Mouse (Mus musculus): Measurements from ENCODE around the gene Fgf5. TPM values are rescaled to one million over a fixed set of nuclear protein-coding genes. Genes with fewer than 3 reads are reported as not detected.
A peak's percentile ranks its signal among the peaks of the same experiment; 100 is the strongest.

Fgf5 gene
- polyA plus RNA-seq (2011; ENCODE audit: insufficient read depth, insufficient read length, low read depth, missing spikeins) = 24.1 and 25.9 TPM in 2 replicates

DNA sequence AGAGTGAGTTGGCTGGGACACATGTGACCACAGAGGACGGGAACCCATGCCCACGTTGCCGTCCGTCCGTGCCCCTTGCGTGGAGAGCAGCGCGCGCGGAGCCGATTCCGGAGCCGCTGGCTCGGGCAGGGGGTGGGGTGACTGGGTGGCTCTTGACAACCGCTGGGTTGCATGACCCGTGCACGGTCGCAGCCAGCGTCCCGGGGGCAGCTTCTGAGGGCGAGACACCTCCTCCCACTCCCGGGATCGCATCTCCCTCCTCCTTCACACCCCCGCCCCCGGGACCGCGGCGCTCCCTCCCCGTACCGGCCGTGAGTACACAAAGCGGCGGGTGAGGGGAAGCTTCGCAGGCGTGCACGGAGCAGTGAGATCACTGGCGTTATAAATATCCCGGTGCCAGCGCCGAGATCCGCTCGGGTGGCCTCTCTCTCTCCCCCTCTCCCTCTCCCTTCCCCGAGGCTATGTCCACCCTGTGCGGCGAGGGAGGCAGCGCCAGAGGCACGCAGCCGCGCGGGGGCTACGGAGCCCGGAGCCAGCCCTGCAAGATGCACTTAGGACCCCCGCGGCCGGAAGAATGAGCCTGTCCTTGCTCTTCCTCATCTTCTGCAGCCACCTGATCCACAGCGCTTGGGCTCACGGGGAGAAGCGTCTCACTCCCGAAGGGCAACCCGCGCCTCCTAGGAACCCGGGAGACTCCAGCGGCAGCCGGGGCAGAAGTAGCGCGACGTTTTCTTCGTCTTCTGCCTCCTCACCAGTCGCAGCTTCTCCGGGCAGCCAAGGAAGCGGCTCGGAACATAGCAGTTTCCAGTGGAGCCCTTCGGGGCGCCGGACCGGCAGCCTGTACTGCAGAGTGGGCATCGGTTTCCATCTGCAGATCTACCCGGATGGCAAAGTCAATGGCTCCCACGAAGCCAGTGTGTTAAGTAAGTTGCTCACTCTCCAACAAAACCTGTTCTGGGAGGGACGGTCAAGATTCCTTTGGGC is at the start of gene Fgf5:
Gene Fgf5, plus strand, starts transcription at position 347 of the 984 bp plus-strand sequence.
- Histone ChIP-seq H3K9ac (ENCODE audit: low read depth, poor library complexity, severe bottlenecking) (peak within 1 kb of the TSS; percentile 21; the same call in 1 of the 2 replicates), H3K4me3 (ENCODE audit: low read depth, low read length) (peak within 1 kb of the TSS; percentile 62), H3K9me3 (replicated peaks; ENCODE audit: control insufficient read depth, insufficient read depth, low read length, poor library complexity, severe bottlenecking) (no peaks in the 10 kb centered on the region), H3K4me1 (ENCODE audit: control insufficient read depth, insufficient read depth, low read length) (no peaks in the 10 kb centered on the region), H3K27ac (ENCODE audit: insufficient read depth, low read length) (no peak within 1 kb of the TSS), H3K27me3 (ENCODE audit: control insufficient read depth, insufficient read depth, low read length, poor library complexity, severe bottlenecking) (peaks cover 7% of the 10 kb centered on the region; the same call in 1 of the 2 replicates), H3K36me3 (ENCODE audit: control insufficient read depth, insufficient read depth, low read length, poor library complexity, severe bottlenecking) (no peaks in the 10 kb centered on the region)
- no peak for TF ChIP-seq EP300 (IDR thresholded peaks at IDR 0.05; ENCODE audit: insufficient read depth, low read depth, low read length)
- TF ChIP-seq POLR2A (IDR thresholded peaks at IDR 0.05; ENCODE audit: insufficient read depth, low read length) = no peak
- no peak for TF ChIP-seq CTCF (IDR thresholded peaks at IDR 0.05; ENCODE audit: low read depth, low read length)

DNA sequence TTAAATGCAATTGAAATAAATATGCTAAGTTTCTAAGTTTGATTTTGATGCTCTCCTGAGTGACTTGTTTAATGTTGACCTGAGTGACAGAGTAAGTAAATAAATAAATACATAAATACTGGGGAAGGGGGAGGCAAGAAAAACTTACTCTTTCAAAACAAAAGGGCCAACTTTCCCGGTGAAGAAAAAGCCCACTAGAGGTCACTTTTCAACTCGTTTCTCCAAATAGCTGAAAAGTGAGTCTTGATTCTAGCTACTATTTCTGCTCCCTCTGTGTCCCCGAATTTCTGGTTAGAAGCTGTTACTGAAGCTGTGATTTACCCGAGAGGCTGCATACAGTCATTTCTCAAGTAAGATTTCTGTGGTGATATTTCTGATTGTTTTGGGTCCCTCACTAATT is 41.5 kb upstream of the Fgf5 start:
- Histone ChIP-seq H3K4me1 (ENCODE audit: control insufficient read depth, insufficient read depth, low read length) (no peaks in the 10 kb centered on the region), H3K27ac (ENCODE audit: insufficient read depth, low read length) (no peak overlapping the region), H3K27me3 (ENCODE audit: control insufficient read depth, insufficient read depth, low read length, poor library complexity, severe bottlenecking) (no peaks in the 10 kb centered on the region), H3K9ac (ENCODE audit: low read depth, poor library complexity, severe bottlenecking) (no peak overlapping the region), H3K9me3 (replicated peaks; ENCODE audit: control insufficient read depth, insufficient read depth, low read length, poor library complexity, severe bottlenecking) (peaks cover 12% of the 10 kb centered on the region), H3K4me3 (ENCODE audit: low read depth, low read length) (no peak overlapping the region), H3K36me3 (ENCODE audit: control insufficient read depth, insufficient read depth, low read length, poor library complexity, severe bottlenecking) (no peaks in the 10 kb centered on the region)
- TF ChIP-seq CTCF (IDR thresholded peaks at IDR 0.05; ENCODE audit: low read depth, low read length) (no peak), EP300 (IDR thresholded peaks at IDR 0.05; ENCODE audit: insufficient read depth, low read depth, low read length) (no peak), POLR2A (IDR thresholded peaks at IDR 0.05; ENCODE audit: insufficient read depth, low read length) (no peak)

- Histone ChIP-seq H3K27me3 (ENCODE audit: control insufficient read depth, insufficient read depth, low read length, poor library complexity, severe bottlenecking) (no peaks in the 10 kb centered on the region), H3K4me1 (ENCODE audit: control insufficient read depth, insufficient read depth, low read length) (no peaks in the 10 kb centered on the region), H3K36me3 (ENCODE audit: control insufficient read depth, insufficient read depth, low read length, poor library complexity, severe bottlenecking) (no peaks in the 10 kb centered on the region), H3K9ac (ENCODE audit: low read depth, poor library complexity, severe bottlenecking) (no peak overlapping the region), H3K27ac (ENCODE audit: insufficient read depth, low read length) (no peak overlapping the region), H3K4me3 (ENCODE audit: low read depth, low read length) (no peak overlapping the region), H3K9me3 (replicated peaks; ENCODE audit: control insufficient read depth, insufficient read depth, low read length, poor library complexity, severe bottlenecking) (no peaks in the 10 kb centered on the region)
- no peak for TF ChIP-seq CTCF (IDR thresholded peaks at IDR 0.05; ENCODE audit: low read depth, low read length)
- no peak for TF ChIP-seq POLR2A (IDR thresholded peaks at IDR 0.05; ENCODE audit: insufficient read depth, low read length)
- no peak for TF ChIP-seq EP300 (IDR thresholded peaks at IDR 0.05; ENCODE audit: insufficient read depth, low read depth, low read length)
Measured at GRCm38 (mm10) chr5:98221956-98222355, 32.0 kb upstream of the Fgf5 start.

DNA sequence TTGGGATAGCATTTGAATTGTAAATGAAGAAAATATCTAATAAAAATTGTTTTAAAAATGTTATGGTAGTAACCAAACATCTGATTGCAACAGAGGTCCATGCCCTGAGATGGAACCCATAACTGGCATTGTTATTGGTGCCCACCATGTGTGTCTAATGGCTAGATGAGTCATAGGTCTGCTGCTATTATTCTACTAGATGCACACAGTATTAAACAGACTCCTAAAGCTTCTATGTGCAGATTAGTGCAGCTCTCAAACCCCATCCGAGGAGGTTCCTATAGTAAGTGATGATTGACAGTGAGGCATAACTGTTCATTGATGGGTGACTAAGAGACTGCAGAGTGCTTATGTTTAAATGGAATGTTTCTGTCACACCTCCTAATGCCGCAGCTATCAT is 27.3 kb upstream of the Fgf5 start:
- no peaks in the 10 kb centered on the region for H3K27me3 ChIP-seq (ENCODE audit: control insufficient read depth, insufficient read depth, low read length, poor library complexity, severe bottlenecking)
- no peaks in the 10 kb centered on the region for H3K36me3 ChIP-seq (ENCODE audit: control insufficient read depth, insufficient read depth, low read length, poor library complexity, severe bottlenecking)
- H3K9me3 ChIP-seq (replicated peaks; ENCODE audit: control insufficient read depth, insufficient read depth, low read length, poor library complexity, severe bottlenecking) = no peaks in the 10 kb centered on the region
- H3K4me3 ChIP-seq (ENCODE audit: low read depth, low read length) = no peak overlapping the region
- no peak overlapping the region for H3K27ac ChIP-seq (ENCODE audit: insufficient read depth, low read length)
- H3K9ac ChIP-seq (ENCODE audit: low read depth, poor library complexity, severe bottlenecking) = no peak overlapping the region
- no peaks in the 10 kb centered on the region for H3K4me1 ChIP-seq (ENCODE audit: control insufficient read depth, insufficient read depth, low read length)
- TF ChIP-seq POLR2A (IDR thresholded peaks at IDR 0.05; ENCODE audit: insufficient read depth, low read length) (no peak), CTCF (IDR thresholded peaks at IDR 0.05; ENCODE audit: low read depth, low read length) (no peak)

DNA sequence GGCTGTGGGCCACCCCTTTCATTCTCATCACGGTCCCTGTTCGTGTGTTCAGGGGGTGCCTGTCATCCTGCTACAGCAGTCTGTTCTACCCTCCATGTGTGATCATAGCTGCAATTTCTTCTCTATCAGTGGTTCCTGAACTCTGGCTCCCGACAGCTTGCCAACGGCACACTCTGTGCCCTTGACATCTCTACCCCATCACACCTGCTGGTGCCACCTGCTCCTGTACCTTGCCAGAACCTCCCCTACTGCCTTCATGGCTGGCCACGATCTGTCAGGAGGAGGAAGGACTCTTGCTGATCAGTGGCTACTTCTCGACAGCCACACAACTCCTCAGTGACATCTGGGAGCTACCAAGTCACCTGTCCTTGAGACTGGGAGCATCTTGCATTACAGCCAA is 24.5 kb upstream of the Fgf5 start:
- no peaks in the 10 kb centered on the region for H3K4me1 ChIP-seq (ENCODE audit: control insufficient read depth, insufficient read depth, low read length)
- no peak overlapping the region for H3K4me3 ChIP-seq (ENCODE audit: low read depth, low read length)
- TF ChIP-seq POLR2A (IDR thresholded peaks at IDR 0.05; ENCODE audit: insufficient read depth, low read length) (no peak), EP300 (IDR thresholded peaks at IDR 0.05; ENCODE audit: insufficient read depth, low read depth, low read length) (no peak), CTCF (IDR thresholded peaks at IDR 0.05; ENCODE audit: low read depth, low read length) (no peak)
- H3K9me3 ChIP-seq (replicated peaks; ENCODE audit: control insufficient read depth, insufficient read depth, low read length, poor library complexity, severe bottlenecking) = no peaks in the 10 kb centered on the region
- no peaks in the 10 kb centered on the region for H3K27me3 ChIP-seq (ENCODE audit: control insufficient read depth, insufficient read depth, low read length, poor library complexity, severe bottlenecking)
- H3K36me3 ChIP-seq (ENCODE audit: control insufficient read depth, insufficient read depth, low read length, poor library complexity, severe bottlenecking) = no peaks in the 10 kb centered on the region
- no peak overlapping the region for H3K27ac ChIP-seq (ENCODE audit: insufficient read depth, low read length)
- H3K9ac ChIP-seq (ENCODE audit: low read depth, poor library complexity, severe bottlenecking) = no peak overlapping the region

DNA sequence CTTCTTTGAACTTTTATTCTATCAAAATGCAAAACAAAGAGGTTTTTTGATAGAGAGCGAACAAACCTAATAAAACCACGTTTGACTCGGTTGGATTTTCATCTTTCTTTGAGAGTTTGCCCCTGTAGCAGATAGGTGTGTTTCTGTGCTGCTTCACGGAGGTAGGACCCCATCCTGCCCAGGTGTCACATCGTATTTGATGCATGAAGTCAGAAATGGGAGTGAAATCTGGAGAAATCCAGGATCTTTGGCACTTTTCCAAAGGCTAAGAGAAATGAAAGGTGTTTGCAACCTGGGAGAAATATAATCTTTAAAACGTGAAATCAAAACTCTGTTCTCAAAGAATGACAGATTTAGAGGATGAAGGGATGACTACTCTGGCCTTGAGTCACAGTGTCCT is 15.5 kb upstream of the Fgf5 start:
- Histone ChIP-seq H3K27me3 (ENCODE audit: control insufficient read depth, insufficient read depth, low read length, poor library complexity, severe bottlenecking) (no peaks in the 10 kb centered on the region), H3K4me3 (ENCODE audit: low read depth, low read length) (no peak overlapping the region), H3K9ac (ENCODE audit: low read depth, poor library complexity, severe bottlenecking) (no peak overlapping the region), H3K36me3 (ENCODE audit: control insufficient read depth, insufficient read depth, low read length, poor library complexity, severe bottlenecking) (no peaks in the 10 kb centered on the region), H3K9me3 (replicated peaks; ENCODE audit: control insufficient read depth, insufficient read depth, low read length, poor library complexity, severe bottlenecking) (no peaks in the 10 kb centered on the region), H3K4me1 (ENCODE audit: control insufficient read depth, insufficient read depth, low read length) (no peaks in the 10 kb centered on the region), H3K27ac (ENCODE audit: insufficient read depth, low read length) (no peak overlapping the region)
- TF ChIP-seq CTCF (IDR thresholded peaks at IDR 0.05; ENCODE audit: low read depth, low read length) (no peak), POLR2A (IDR thresholded peaks at IDR 0.05; ENCODE audit: insufficient read depth, low read length) (no peak), EP300 (IDR thresholded peaks at IDR 0.05; ENCODE audit: insufficient read depth, low read depth, low read length) (no peak)

Data from ES-Bruce4 (cell line).